Mouse (Mus musculus): ENCODE measurements around the gene Olfr654. TPM values are rescaled to one million over a fixed set of nuclear protein-coding genes. Genes with fewer than 3 reads are reported as not detected.

The Olfr654 gene
- polyA plus RNA-seq, 1 experiment = not detected

DNA sequence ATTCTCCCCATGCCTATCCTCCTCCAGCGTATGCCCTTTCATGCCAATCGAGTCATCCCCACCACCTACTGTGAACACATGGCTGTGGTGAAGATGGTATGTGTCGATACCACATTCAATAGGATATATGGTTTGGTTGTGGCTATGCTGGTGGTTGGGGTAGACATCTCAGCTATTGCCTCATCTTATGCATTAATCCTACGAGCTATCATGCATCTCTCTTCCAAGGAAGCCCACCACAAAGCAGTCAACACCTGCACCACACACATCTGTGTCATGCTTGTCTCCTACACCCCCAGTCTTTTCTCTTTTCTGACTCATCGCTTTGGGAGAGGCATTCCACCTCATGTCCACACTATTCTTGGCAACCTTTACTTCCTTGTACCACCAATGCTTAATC lies 1.4 kb downstream of the Olfr654 start:
- Histone ChIP-seq H3K36me3 (ENCODE audit: control insufficient read depth, insufficient read depth, low read length) (no peaks in the 10 kb centered on the region), H3K27ac (ENCODE audit: control insufficient read depth, insufficient read depth, low read length) (no peak overlapping the region), H3K27me3 (ENCODE audit: control insufficient read depth, insufficient read depth, low read length) (no peaks in the 10 kb centered on the region), H3K4me1 (replicated peaks; ENCODE audit: control insufficient read depth, insufficient read depth, low read length) (no peaks in the 10 kb centered on the region), H3K4me3 (ENCODE audit: control insufficient read depth, insufficient read depth, low read length) (no peak overlapping the region)
- WGBS = 49% methylated on average over 5 of the region's 5 CpGs
- TF ChIP-seq POLR2A (IDR thresholded peaks at IDR 0.05; ENCODE audit: control insufficient read depth, extremely low read depth, insufficient read depth, low read length, poor library complexity) (no peak), CTCF (IDR thresholded peaks at IDR 0.05; ENCODE audit: borderline replicate concordance, control insufficient read depth, extremely low read depth, insufficient read depth, low read length, poor library complexity) (no peak)
- no peak for DNase-seq

DNA sequence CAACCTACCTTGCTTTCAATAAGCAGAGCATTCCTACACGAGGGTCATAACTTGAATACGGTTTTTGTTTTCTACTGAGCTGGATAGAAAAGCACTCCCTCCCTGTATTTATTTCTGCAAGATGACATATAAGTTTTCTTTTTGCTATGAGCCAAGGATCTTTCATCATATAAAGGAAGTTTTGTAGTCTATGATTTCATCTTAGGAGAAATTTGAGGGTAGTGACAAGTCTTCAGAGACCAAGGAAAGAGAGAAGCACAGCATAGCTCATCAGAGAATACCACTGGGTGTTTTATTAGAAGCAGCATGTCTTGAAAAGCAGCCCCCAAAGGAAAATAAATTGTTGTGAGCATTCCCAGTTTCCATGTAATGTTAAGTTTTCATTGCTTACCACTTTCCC lies 14.9 kb downstream of the Olfr654 start, which contains the start of gene Olfr655:
TSS of gene Olfr655 (minus strand) at position 101 of the 400 bp plus-strand sequence.
- TF ChIP-seq POLR2A (IDR thresholded peaks at IDR 0.05; ENCODE audit: control insufficient read depth, extremely low read depth, insufficient read depth, low read length, poor library complexity) = no peak
- no peaks in the 10 kb centered on the region for H3K4me1 ChIP-seq (replicated peaks; ENCODE audit: control insufficient read depth, insufficient read depth, low read length)
- no peak for DNase-seq
- no peaks in the 10 kb centered on the region for H3K36me3 ChIP-seq (ENCODE audit: control insufficient read depth, insufficient read depth, low read length)
- no peaks in the 10 kb centered on the region for H3K27me3 ChIP-seq (ENCODE audit: control insufficient read depth, insufficient read depth, low read length)
- no peak within 1 kb of the TSS for H3K27ac ChIP-seq (ENCODE audit: control insufficient read depth, insufficient read depth, low read length)
- WGBS = 92% methylated on average over 2 of the region's 2 CpGs
- no peak within 1 kb of the TSS for H3K4me3 ChIP-seq (ENCODE audit: control insufficient read depth, insufficient read depth, low read length)

DNA sequence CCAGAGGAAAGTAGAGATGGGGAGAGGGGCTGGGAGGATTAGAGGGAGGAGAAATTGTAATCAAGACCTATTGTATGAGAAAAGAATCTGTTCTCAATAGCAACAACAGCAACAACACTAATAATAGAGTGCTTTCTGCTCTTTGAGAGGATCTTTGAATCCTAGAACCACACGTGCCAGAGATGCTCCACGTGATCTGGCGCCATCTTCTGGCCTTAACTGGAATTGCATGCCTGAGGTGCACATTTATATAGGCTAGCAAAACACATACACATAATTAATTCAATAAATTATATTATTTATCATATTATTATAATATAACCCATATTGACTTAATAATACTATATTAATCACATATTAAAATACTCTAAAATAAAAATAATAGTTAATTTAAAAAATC lies 16.3 kb downstream of the Olfr654 start:
- Histone ChIP-seq H3K27me3 (ENCODE audit: control insufficient read depth, insufficient read depth, low read length) (no peaks in the 10 kb centered on the region), H3K36me3 (ENCODE audit: control insufficient read depth, insufficient read depth, low read length) (no peaks in the 10 kb centered on the region), H3K4me3 (ENCODE audit: control insufficient read depth, insufficient read depth, low read length) (no peak overlapping the region), H3K27ac (ENCODE audit: control insufficient read depth, insufficient read depth, low read length) (no peak overlapping the region), H3K4me1 (replicated peaks; ENCODE audit: control insufficient read depth, insufficient read depth, low read length) (no peaks in the 10 kb centered on the region)
- peak; percentile 57 for DNase-seq
- TF ChIP-seq POLR2A (IDR thresholded peaks at IDR 0.05; ENCODE audit: control insufficient read depth, extremely low read depth, insufficient read depth, low read length, poor library complexity) = no peak
- no peak for TF ChIP-seq CTCF (IDR thresholded peaks at IDR 0.05; ENCODE audit: borderline replicate concordance, control insufficient read depth, extremely low read depth, insufficient read depth, low read length, poor library complexity)
- WGBS = 21% methylated on average over 3 of the region's 3 CpGs

DNA sequence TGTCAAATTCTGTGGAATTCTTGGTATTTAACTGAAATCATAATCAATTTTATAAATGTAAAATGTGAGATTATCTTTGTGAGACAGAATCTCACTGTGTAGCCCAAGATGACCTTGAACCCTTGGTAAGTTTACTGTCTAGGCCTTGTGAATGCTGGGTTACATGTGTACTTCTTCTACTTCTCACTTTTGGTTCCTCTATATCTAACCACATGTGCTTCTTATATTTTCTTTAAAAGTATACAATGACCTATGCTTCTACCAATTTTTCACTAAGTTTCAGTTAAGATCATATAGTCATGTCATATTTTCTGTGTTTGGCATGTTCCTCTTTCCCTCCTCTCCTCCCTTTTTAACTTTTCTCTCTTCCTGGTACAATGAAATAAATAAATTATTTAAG lies 17.9 kb downstream of the Olfr654 start:
- Histone ChIP-seq H3K27me3 (ENCODE audit: control insufficient read depth, insufficient read depth, low read length) (no peaks in the 10 kb centered on the region), H3K4me1 (replicated peaks; ENCODE audit: control insufficient read depth, insufficient read depth, low read length) (no peaks in the 10 kb centered on the region), H3K27ac (ENCODE audit: control insufficient read depth, insufficient read depth, low read length) (no peak overlapping the region), H3K4me3 (ENCODE audit: control insufficient read depth, insufficient read depth, low read length) (no peak overlapping the region), H3K36me3 (ENCODE audit: control insufficient read depth, insufficient read depth, low read length) (no peaks in the 10 kb centered on the region)
- DNase-seq = no peak
- TF ChIP-seq CTCF (IDR thresholded peaks at IDR 0.05; ENCODE audit: borderline replicate concordance, control insufficient read depth, extremely low read depth, insufficient read depth, low read length, poor library complexity) (no peak), POLR2A (IDR thresholded peaks at IDR 0.05; ENCODE audit: control insufficient read depth, extremely low read depth, insufficient read depth, low read length, poor library complexity) (no peak)

DNA sequence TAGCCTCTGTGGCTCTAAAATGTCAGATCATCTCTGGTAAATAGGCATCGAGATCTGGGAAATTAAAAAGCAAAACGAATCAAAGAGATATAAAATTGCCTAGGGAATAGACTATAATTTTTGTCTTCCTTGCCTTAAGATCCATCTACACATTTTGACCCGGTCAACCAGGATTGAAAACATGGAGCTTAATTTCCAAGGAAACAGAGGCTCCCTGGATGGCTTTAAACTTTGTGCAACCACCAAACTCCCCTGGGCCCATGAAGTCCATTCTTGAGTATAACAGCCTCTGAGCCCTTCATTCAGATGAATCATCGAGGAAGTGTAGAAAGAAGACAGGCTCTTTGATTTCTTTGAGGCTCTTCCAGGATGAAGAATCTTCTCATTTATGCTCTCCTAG lies 26.8 kb downstream of the Olfr654 start, which contains the start of gene Olfr656:
TSS of gene Olfr656 (plus strand) at position 301 of the 400 bp plus-strand sequence.
- H3K4me3 ChIP-seq (ENCODE audit: control insufficient read depth, insufficient read depth, low read length) = no peak within 1 kb of the TSS
- no peaks in the 10 kb centered on the region for H3K36me3 ChIP-seq (ENCODE audit: control insufficient read depth, insufficient read depth, low read length)
- no peaks in the 10 kb centered on the region for H3K27me3 ChIP-seq (ENCODE audit: control insufficient read depth, insufficient read depth, low read length)
- TF ChIP-seq POLR2A (IDR thresholded peaks at IDR 0.05; ENCODE audit: control insufficient read depth, extremely low read depth, insufficient read depth, low read length, poor library complexity) = no peak
- no peak for TF ChIP-seq CTCF (IDR thresholded peaks at IDR 0.05; ENCODE audit: borderline replicate concordance, control insufficient read depth, extremely low read depth, insufficient read depth, low read length, poor library complexity)
- DNase-seq = no peak
- no peaks in the 10 kb centered on the region for H3K4me1 ChIP-seq (replicated peaks; ENCODE audit: control insufficient read depth, insufficient read depth, low read length)
- H3K27ac ChIP-seq (ENCODE audit: control insufficient read depth, insufficient read depth, low read length) = no peak within 1 kb of the TSS
- WGBS = 90% methylated on average over 4 of the region's 4 CpGs

DNA sequence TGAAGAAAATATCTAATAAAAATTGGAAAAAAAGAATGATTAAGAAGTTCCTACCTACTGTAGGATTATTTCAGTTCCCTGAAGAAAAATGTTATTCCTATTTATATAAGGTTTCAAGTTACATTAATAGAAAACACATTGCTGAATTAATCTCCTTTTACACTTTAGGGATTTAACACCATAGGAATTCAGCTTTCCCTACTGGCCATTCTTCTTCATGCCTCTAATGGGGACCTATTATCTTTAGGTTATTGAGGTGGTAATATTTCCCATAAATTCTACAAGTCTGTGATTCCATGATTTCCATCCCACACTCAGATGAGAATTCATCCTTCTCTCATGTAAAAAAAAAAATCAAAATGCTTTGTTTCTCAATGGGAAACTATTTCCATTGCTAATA lies 37.7 kb downstream of the Olfr654 start, which contains the start of gene Olfr657:
TSS of gene Olfr657 (plus strand) at position 301 of the 400 bp plus-strand sequence.
- Histone ChIP-seq H3K27ac (ENCODE audit: control insufficient read depth, insufficient read depth, low read length) (no peak within 1 kb of the TSS), H3K4me3 (ENCODE audit: control insufficient read depth, insufficient read depth, low read length) (no peak within 1 kb of the TSS), H3K36me3 (ENCODE audit: control insufficient read depth, insufficient read depth, low read length) (no peaks in the 10 kb centered on the region), H3K27me3 (ENCODE audit: control insufficient read depth, insufficient read depth, low read length) (no peaks in the 10 kb centered on the region), H3K4me1 (replicated peaks; ENCODE audit: control insufficient read depth, insufficient read depth, low read length) (no peaks in the 10 kb centered on the region)
- no peak for DNase-seq
- TF ChIP-seq CTCF (IDR thresholded peaks at IDR 0.05; ENCODE audit: borderline replicate concordance, control insufficient read depth, extremely low read depth, insufficient read depth, low read length, poor library complexity) (no peak), POLR2A (IDR thresholded peaks at IDR 0.05; ENCODE audit: control insufficient read depth, extremely low read depth, insufficient read depth, low read length, poor library complexity) (no peak)

Other genes with a start within 250 kb of the Olfr654 start
- gene Trim12c, start 233.7 kb upstream of the Olfr654 start, polyA plus RNA-seq (2012; rRNA removed) = 9.8 and 10.4 TPM in 2 replicates
- gene Trim30b, start 217.1 kb upstream of the Olfr654 start, polyA plus RNA-seq (2012; rRNA removed) = 0.34 and 0.74 TPM in 2 replicates
- gene Trim30c, start 186.2 kb upstream of the Olfr654 start, polyA plus RNA-seq (2012; rRNA removed) = 0.06 TPM in 1 of 2 replicates, not detected in the other
- 10.3 and 16.8 TPM in 2 replicates for gene Trim30a, start 121.8 kb upstream of the Olfr654 start, polyA plus RNA-seq (2012; rRNA removed)
- gene Trim30d, start 79.2 kb upstream of the Olfr654 start, polyA plus RNA-seq (2012; rRNA removed) = 2.2 and 4.8 TPM in 2 replicates
- gene Olfr651, start 36.9 kb upstream of the Olfr654 start, polyA plus RNA-seq (2012; rRNA removed) = not detected in 2 replicates
- gene Olfr652, start 26.1 kb upstream of the Olfr654 start, polyA plus RNA-seq (2012; rRNA removed) = not detected in 2 replicates
- not detected in 2 replicates for gene Olfr653, start 9.7 kb upstream of the Olfr654 start, polyA plus RNA-seq (2012; rRNA removed)
- not detected in 2 replicates for gene Olfr655, start 14.8 kb downstream of the Olfr654 start, polyA plus RNA-seq (2012; rRNA removed)
- gene Olfr656, start 26.9 kb downstream of the Olfr654 start, polyA plus RNA-seq (2012; rRNA removed) = not detected in 2 replicates
- not detected in 2 replicates for gene Olfr657, start 37.8 kb downstream of the Olfr654 start, polyA plus RNA-seq (2012; rRNA removed)
- gene Olfr658, start 60.3 kb downstream of the Olfr654 start, polyA plus RNA-seq (2012; rRNA removed) = not detected in 2 replicates
- gene Olfr659, start 79.7 kb downstream of the Olfr654 start, polyA plus RNA-seq (2012; rRNA removed) = not detected in 2 replicates
- not detected in 2 replicates for gene Olfr661, start 99.5 kb downstream of the Olfr654 start, polyA plus RNA-seq (2012; rRNA removed)
- gene Usp17le, start 190.4 kb downstream of the Olfr654 start, polyA plus RNA-seq (2012; rRNA removed) = 0.08 and 0.12 TPM in 2 replicates

All from thymus, adult 2 months (tissue).